Mouse (Mus musculus) ES-Bruce4 (cell line): ENCODE measurements around the gene 9930111J21Rik2. TPM values are rescaled to one million over a fixed set of nuclear protein-coding genes. Genes with fewer than 3 reads are reported as not detected.

Experiments used
- H3K27ac ChIP-seq: 2 replicates; pipeline ENCODE4 v1.5.1; 2012; ENCODE audit warnings: low read length, inconsistent platforms; ENCODE audit not compliant: insufficient read depth
- H3K27me3 ChIP-seq: 2 replicates; pipeline ENCODE4 v1.6.1; 2012; ENCODE audit warnings: mild to moderate bottlenecking, low read length, inconsistent platforms; ENCODE audit not compliant: control insufficient read depth, poor library complexity, insufficient read depth, severe bottlenecking
- H3K36me3 ChIP-seq: 2 replicates; pipeline ENCODE4 v1.6.1; 2012; ENCODE audit warnings: inconsistent platforms, mild to moderate bottlenecking, low read length, moderate library complexity; ENCODE audit not compliant: control insufficient read depth, poor library complexity, insufficient read depth, severe bottlenecking
- H3K4me1 ChIP-seq: one replicate; pipeline ENCODE4 v1.8.1; 2011; ENCODE audit warnings: low read length; ENCODE audit not compliant: control insufficient read depth, insufficient read depth
- H3K4me3 ChIP-seq: 2 replicates; pipeline ENCODE4 v1.5.1; 2011; ENCODE audit warnings: low read depth, mild to moderate bottlenecking, low read length
- H3K9ac ChIP-seq: 2 replicates; pipeline ENCODE4 v1.6.1; 2012; ENCODE audit warnings: low read depth, mild to moderate bottlenecking, inconsistent platforms; ENCODE audit not compliant: poor library complexity, severe bottlenecking
- H3K9me3 ChIP-seq: replicated peaks from 2 replicates; pipeline ENCODE4 v1.6.1; 2012; ENCODE audit warnings: mild to moderate bottlenecking, low read length, inconsistent platforms; ENCODE audit not compliant: control insufficient read depth, poor library complexity, insufficient read depth, severe bottlenecking
- CTCF ChIP-seq: IDR thresholded peaks from one replicate; pipeline ENCODE4 v1.8.1; 2011; ENCODE audit warnings: low read depth, low read length
- EP300 ChIP-seq: IDR thresholded peaks from 2 replicates; pipeline ENCODE4 v1.6.1; 2011; ENCODE audit warnings: low read depth, low read length; ENCODE audit not compliant: insufficient read depth
- POLR2A ChIP-seq: IDR thresholded peaks from one replicate; pipeline ENCODE4 v1.8.1; 2011; ENCODE audit warnings: low read length; ENCODE audit not compliant: insufficient read depth
- polyA plus RNA-seq: library from polyadenylated mRNA; stranded (reverse); fragments of >200 nt; gene quantifications from 2 replicates; pipeline ENCODE4 v1.2.4, GENCODE M21; 2011; ENCODE audit warnings: low read depth; ENCODE audit not compliant: missing spikeins, insufficient read depth, insufficient read length

Gene 9930111J21Rik2
- polyA plus RNA-seq, 1 experiment, result 0.31 TPM

GRCm38 (mm10) chr11:49086858-49087361 is 35.9 kb upstream of the 9930111J21Rik2 start:
- Histone ChIP-seq H3K9me3 (no peaks in the 10 kb centered on the region), H3K27me3 (no peaks in the 10 kb centered on the region), H3K27ac (no peak overlapping the region), H3K9ac (no peak overlapping the region), H3K4me1 (no peaks in the 10 kb centered on the region), H3K4me3 (no peak overlapping the region), H3K36me3 (no peaks in the 10 kb centered on the region)
- TF ChIP-seq POLR2A, result no peak
- no peak for TF ChIP-seq EP300
- TF ChIP-seq CTCF, result no peak

- TF ChIP-seq EP300 (no peak), POLR2A (no peak), CTCF (no peak)
Measured at GRCm38 (mm10) chr11:49084875-49085274, 33.8 kb upstream of the 9930111J21Rik2 start.

GRCm38 (mm10) chr11:49084385-49084784 is 33.3 kb upstream of the 9930111J21Rik2 start:
- H3K4me3 ChIP-seq, result no peak overlapping the region
- no peaks in the 10 kb centered on the region for H3K36me3 ChIP-seq
- H3K4me1 ChIP-seq, result no peaks in the 10 kb centered on the region
- H3K27me3 ChIP-seq, result no peaks in the 10 kb centered on the region
- no peaks in the 10 kb centered on the region for H3K9me3 ChIP-seq
- no peak overlapping the region for H3K9ac ChIP-seq
- TF ChIP-seq CTCF (no peak), EP300 (no peak), POLR2A (no peak)
- H3K27ac ChIP-seq, result no peak overlapping the region

More at GRCm38 (mm10) chr11:49084875-49085274, 33.8 kb upstream of the 9930111J21Rik2 start:
- no peaks in the 10 kb centered on the region for H3K27me3 ChIP-seq
- no peak overlapping the region for H3K9ac ChIP-seq
- no peaks in the 10 kb centered on the region for H3K4me1 ChIP-seq
- no peaks in the 10 kb centered on the region for H3K9me3 ChIP-seq
- no peaks in the 10 kb centered on the region for H3K36me3 ChIP-seq
- no peak overlapping the region for H3K4me3 ChIP-seq
- no peak overlapping the region for H3K27ac ChIP-seq

- no peaks in the 10 kb centered on the region for H3K4me1 ChIP-seq
- no peak overlapping the region for H3K4me3 ChIP-seq
- H3K27ac ChIP-seq, result no peak overlapping the region
- no peak overlapping the region for H3K9ac ChIP-seq
- H3K36me3 ChIP-seq, result no peaks in the 10 kb centered on the region
- H3K27me3 ChIP-seq, result no peaks in the 10 kb centered on the region
- H3K9me3 ChIP-seq, result no peaks in the 10 kb centered on the region
- TF ChIP-seq EP300, result no peak
- TF ChIP-seq POLR2A, result no peak
- TF ChIP-seq CTCF, result no peak
Measured at GRCm38 (mm10) chr11:49083808-49084207, 32.8 kb upstream of the 9930111J21Rik2 start.

GRCm38 (mm10) chr11:49083146-49083545 is 32.1 kb upstream of the 9930111J21Rik2 start:
- H3K4me3 ChIP-seq, result no peak overlapping the region
- no peak for TF ChIP-seq EP300
- no peaks in the 10 kb centered on the region for H3K9me3 ChIP-seq
- H3K27me3 ChIP-seq, result no peaks in the 10 kb centered on the region
- H3K9ac ChIP-seq, result no peak overlapping the region
- no peaks in the 10 kb centered on the region for H3K4me1 ChIP-seq
- no peak overlapping the region for H3K27ac ChIP-seq
- H3K36me3 ChIP-seq, result no peaks in the 10 kb centered on the region

- Histone ChIP-seq H3K27ac (no peak overlapping the region), H3K27me3 (no peaks in the 10 kb centered on the region), H3K4me1 (no peaks in the 10 kb centered on the region), H3K9ac (no peak overlapping the region), H3K9me3 (no peaks in the 10 kb centered on the region), H3K36me3 (no peaks in the 10 kb centered on the region), H3K4me3 (no peak overlapping the region)
- no peak for TF ChIP-seq CTCF
- no peak for TF ChIP-seq EP300
- no peak for TF ChIP-seq POLR2A
Measured at GRCm38 (mm10) chr11:49081886-49082285, 30.8 kb upstream of the 9930111J21Rik2 start.
